Mouse (Mus musculus) forebrain, embryonic 12.5 days (tissue): Measurements from ENCODE around the gene Cyp4a31. TPM values are rescaled to one million over a fixed set of nuclear protein-coding genes. Genes with fewer than 3 reads are reported as not detected.
"Not testable (repeated sequence)": the region's sequence is repeated elsewhere in the genome, so short reads cannot be mapped to it uniquely, and the experiment has no call there.

Experiments
- ATAC-seq: fragments of 200-750 bp; cut with Nextera tagmentation; 2 replicates; pipeline ENCODE4 v1.8.0; 2017; ENCODE audit warnings: moderate TSS enrichment; ENCODE audit not compliant: low FRiP score
- H3K27ac ChIP-seq: fragments of 300-500 bp; sonication (generic); 2 replicates; pipeline ENCODE4 v1.5.1; 2016; ENCODE audit warnings: mild to moderate bottlenecking
- H3K27me3 ChIP-seq: fragments of 300-500 bp; sonication (generic); 2 replicates; pipeline ENCODE4 v1.6.1; 2016; ENCODE audit warnings: mild to moderate bottlenecking
- H3K36me3 ChIP-seq: fragments of 300-500 bp; sonication (generic); replicated peaks from 2 replicates; pipeline ENCODE4 v1.6.1; 2016; ENCODE audit warnings: mild to moderate bottlenecking
- H3K4me1 ChIP-seq: fragments of 300-500 bp; sonication (generic); 2 replicates; pipeline ENCODE4 v1.6.1; 2016
- H3K4me2 ChIP-seq: fragments of 300-500 bp; sonication (generic); 2 replicates; pipeline ENCODE4 v1.6.1; 2016; ENCODE audit warnings: mild to moderate bottlenecking, moderate library complexity
- H3K4me3 ChIP-seq: fragments of 300-500 bp; sonication (generic); replicated peaks from 2 replicates; pipeline ENCODE4 v1.5.1; 2016; ENCODE audit warnings: mild to moderate bottlenecking
- H3K9ac ChIP-seq: fragments of 300-500 bp; sonication (generic); 2 replicates; pipeline ENCODE4 v1.6.1; 2016; ENCODE audit warnings: mild to moderate bottlenecking
- H3K9me3 ChIP-seq: fragments of 300-500 bp; sonication (generic); 2 replicates; pipeline ENCODE4 v1.6.1; 2016
- WGBS: fragments of 180-500 bp; shearing (Covaris S2); methylation state at CpG from one replicate; pipeline ENCODE4 v1.1.7; 2016; 5-methylcytosine and 5-hydroxymethylcytosine counted together
- polyA plus RNA-seq: library from polyadenylated mRNA; unstranded; fragments of >200 nt; fragmentation: Nextera tagmentation; extraction: Ambion mirVana; gene quantifications from 2 replicates; pipeline ENCODE4 v1.2.1, GENCODE M21; 2016

Gene Cyp4a31
- polyA plus RNA-seq = not detected in 2 replicates

DNA sequence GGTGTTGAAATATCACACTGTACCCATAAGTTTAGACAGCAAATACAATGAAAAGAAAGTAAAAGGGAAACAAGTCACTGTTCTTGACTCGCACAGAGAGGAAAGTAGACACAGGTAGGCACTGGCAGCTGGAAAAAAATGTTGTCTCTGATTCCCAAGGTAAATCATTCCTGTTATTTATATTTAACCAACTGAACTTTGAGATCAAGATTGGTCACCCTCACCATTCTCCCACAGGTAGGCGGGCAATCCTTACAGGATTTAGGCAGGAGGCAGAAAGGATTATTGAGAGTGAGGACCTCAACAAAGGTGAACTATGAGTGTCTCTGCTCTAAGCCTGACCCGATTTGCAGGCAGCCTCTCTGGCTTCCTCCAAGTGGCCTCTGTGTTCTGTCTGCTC, at the start of gene Cyp4a31:
TSS of gene Cyp4a31 (plus strand) at position 249 of the 400 bp plus-strand sequence.
- Histone ChIP-seq H3K4me3 (no peak within 1 kb of the TSS), H3K9me3 (no peaks in the 10 kb centered on the region), H3K27me3 (no peaks in the 10 kb centered on the region), H3K4me1 (no peaks in the 10 kb centered on the region), H3K36me3 (no peaks in the 10 kb centered on the region), H3K4me2 (no peak within 1 kb of the TSS), H3K27ac (no peak within 1 kb of the TSS), H3K9ac (no peak within 1 kb of the TSS)
- ATAC-seq = no peak
- WGBS = 83% methylated on average over 3 of the region's 3 CpGs

DNA sequence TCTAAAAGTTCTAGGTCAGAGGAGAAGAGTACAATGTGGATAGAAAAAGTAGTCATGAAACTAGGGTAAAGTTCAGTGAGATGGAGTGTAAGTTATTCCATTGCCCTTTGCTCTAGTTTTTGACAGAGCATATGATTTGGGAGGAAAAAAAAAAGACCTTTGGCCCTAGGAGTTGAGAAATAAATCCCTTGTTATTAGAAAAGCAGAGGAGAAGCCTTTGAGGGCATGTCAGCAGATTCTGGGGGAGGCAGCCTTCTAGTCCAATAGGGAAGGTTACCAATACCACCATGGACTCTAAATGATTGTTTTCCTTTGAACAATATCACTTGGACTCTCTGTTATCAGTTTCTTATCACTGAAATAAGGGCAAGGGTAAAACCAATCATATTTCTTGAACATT, 49.5 kb upstream of the Cyp4a31 start:
- not testable (repeated sequence) for H3K27me3 ChIP-seq, H3K4me1 ChIP-seq, H3K4me2 ChIP-seq, H3K9me3 ChIP-seq, ATAC-seq, H3K27ac ChIP-seq, H3K4me3 ChIP-seq, H3K9ac ChIP-seq, H3K36me3 ChIP-seq

DNA sequence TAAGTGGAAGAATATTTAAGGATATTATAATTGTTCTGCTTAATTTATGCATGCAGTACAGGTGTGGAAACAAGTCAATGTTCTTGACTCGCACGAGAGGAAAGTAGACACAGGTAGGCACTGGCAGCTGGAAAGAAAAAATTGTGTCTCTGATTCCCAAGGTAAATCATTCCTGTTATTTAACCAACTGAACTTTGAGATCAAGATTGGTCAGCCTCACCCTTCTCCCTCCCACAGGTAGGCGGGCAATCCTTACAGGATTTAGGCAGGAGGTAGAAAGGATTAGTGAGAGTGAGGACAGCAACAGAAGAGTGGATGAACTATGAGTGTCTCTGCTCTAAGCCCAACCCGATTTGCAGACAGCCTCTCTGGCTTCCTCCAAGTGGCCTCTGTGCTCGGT, 45.4 kb upstream of the Cyp4a31 start, which contains the start of gene Cyp4a10:
TSS of gene Cyp4a10 (plus strand) at position 265 of the 400 bp plus-strand sequence.
- H3K9me3 ChIP-seq, H3K4me2 ChIP-seq, H3K9ac ChIP-seq, H3K36me3 ChIP-seq, H3K27me3 ChIP-seq, ATAC-seq, H3K4me1 ChIP-seq, H3K27ac ChIP-seq, H3K4me3 ChIP-seq: not testable (repeated sequence)
- WGBS = 87% methylated on average over 5 of the region's 5 CpGs

DNA sequence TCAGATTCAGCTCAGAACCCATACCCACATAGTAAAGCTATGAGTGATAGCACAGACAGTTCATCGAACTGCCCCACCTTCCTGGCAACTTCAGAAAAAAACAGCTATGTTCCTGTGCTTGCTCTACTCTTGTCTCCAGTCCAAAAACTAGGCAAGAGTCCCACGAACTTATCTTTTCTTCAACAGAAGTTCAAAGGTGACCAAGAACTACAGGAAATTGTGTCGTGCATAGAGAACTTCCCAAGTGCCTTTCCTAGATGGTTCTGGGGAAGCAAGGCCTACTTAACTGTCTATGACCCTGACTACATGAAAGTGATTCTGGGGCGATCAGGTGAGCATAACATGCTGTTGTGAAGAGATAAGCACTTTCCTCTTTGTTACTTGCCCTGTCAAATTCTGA, 44.0 kb upstream of the Cyp4a31 start:
- Histone ChIP-seq H3K27me3 (no peaks in the 10 kb centered on the region), H3K27ac (no peak overlapping the region), H3K4me3 (no peak overlapping the region), H3K9me3 (no peaks in the 10 kb centered on the region), H3K36me3 (no peaks in the 10 kb centered on the region), H3K4me1 (no peaks in the 10 kb centered on the region), H3K9ac (no peak overlapping the region), H3K4me2 (no peak overlapping the region)
- WGBS = 86% methylated on average over 4 of the region's 4 CpGs
- ATAC-seq = no peak

DNA sequence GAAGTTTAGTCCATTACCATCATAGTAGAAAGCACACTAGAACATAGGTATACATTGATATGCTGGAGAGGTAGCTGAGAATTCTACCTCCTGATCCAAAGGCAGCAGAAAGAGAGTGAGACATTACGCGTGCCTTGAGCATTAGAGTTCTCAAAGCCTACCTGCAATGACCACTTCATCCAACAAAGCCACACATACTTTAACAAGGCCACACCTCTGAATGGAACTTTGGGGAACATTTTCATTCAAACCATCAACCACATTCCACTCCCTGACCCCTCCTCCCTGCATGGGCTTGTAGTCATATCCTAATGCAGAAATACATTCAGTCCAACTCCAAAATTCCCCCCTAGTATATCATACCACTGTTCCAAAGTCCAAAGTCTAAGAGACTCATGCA, 41.7 kb upstream of the Cyp4a31 start:
- Histone ChIP-seq H3K9ac (no peak overlapping the region), H3K27me3 (no peaks in the 10 kb centered on the region), H3K4me2 (no peak overlapping the region), H3K9me3 (no peaks in the 10 kb centered on the region), H3K4me3 (no peak overlapping the region), H3K36me3 (no peaks in the 10 kb centered on the region), H3K4me1 (no peaks in the 10 kb centered on the region), H3K27ac (no peak overlapping the region)
- ATAC-seq = no peak
- 96% methylated on average over 2 of the region's 2 CpGs for WGBS

DNA sequence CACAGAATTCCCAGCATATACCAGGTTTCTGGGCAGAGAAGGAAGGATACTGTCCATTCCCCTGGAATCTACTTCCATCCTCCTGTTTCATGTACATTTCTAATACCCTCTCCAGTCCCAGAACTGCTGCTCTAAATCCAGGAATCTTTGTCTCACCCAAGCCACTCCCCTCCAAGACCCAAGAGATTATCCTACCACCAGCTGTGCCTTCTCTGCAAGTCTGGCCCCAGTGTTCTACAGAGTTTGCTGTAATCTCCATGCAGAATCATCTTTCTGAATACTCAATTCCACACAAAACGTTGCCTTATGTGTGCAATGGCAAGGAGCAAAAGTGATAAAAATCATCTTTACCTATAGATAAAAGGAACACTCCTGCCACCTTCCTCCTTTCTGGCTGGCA, 18.3 kb upstream of the Cyp4a31 start:
- H3K4me2 ChIP-seq = no peak overlapping the region
- H3K4me1 ChIP-seq = no peaks in the 10 kb centered on the region
- no peak overlapping the region for H3K4me3 ChIP-seq
- no peaks in the 10 kb centered on the region for H3K36me3 ChIP-seq
- no peaks in the 10 kb centered on the region for H3K9me3 ChIP-seq
- H3K9ac ChIP-seq = no peak overlapping the region
- no peaks in the 10 kb centered on the region for H3K27me3 ChIP-seq
- no peak for ATAC-seq
- no peak overlapping the region for H3K27ac ChIP-seq
- 30% methylated on average over 1 of the region's 1 CpGs for WGBS

DNA sequence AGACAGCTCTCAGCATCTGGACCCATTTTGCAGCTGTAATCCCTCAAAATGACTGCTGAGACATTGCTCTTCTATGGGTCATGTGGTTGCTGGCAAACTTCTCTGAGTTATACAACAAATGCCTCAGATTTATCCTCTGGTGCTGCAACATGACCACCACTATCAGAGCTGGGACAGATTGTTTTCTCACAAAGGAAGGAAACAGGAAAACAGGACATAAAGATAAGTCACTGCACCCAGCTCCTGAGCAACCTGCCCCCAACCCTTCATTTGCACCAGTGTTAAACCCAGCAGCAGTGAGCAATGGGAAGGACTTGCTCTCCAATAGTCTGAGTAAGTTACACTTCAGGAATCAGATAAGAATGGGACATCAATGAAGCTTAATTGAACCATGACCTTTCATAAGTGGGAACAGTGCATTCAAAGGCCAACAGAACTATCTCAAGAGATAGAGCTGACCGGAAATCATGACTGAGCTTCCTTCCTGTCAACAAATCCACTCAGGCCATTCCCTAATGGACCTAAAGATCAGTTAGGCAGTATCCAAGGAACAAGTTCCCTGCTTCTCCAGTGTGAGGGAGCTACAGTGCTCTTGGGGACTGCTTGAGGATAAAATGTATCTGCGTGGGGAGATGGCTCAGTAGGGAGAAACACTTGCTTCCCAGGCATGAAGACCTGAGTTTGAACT, 17.2 kb upstream of the Cyp4a31 start:
- no peak for ATAC-seq
- Histone ChIP-seq H3K9ac (no peak overlapping the region), H3K27me3 (no peaks in the 10 kb centered on the region), H3K36me3 (no peaks in the 10 kb centered on the region), H3K4me2 (no peak overlapping the region), H3K9me3 (no peaks in the 10 kb centered on the region), H3K27ac (no peak overlapping the region), H3K4me1 (no peaks in the 10 kb centered on the region), H3K4me3 (no peak overlapping the region)
- 86% methylated on average over 2 of the region's 2 CpGs for WGBS

DNA sequence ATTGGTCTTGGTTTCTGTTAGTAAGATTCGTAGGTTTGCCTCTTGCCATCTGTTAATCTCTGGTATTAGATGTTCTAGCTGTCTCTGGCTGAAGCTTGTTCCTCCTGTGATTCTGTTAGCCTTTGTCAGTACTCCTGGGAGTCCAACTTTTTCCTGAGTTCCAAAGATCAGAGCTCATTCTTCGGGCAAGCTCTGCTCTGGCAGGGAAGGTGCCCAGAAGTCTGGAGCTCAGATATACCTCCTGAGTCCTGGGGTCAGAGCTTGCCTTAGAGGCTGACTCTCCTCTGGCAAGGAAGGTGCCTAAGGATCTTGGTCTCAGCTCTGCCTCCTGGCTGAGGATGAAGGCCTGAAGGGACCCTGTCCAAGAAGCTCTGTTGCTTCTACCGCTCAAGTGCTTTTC, 10.7 kb upstream of the Cyp4a31 start:
- no peaks in the 10 kb centered on the region for H3K36me3 ChIP-seq
- no peak overlapping the region for H3K4me2 ChIP-seq
- WGBS = 92% methylated on average over 3 of the region's 3 CpGs
- no peaks in the 10 kb centered on the region for H3K27me3 ChIP-seq
- no peaks in the 10 kb centered on the region for H3K4me1 ChIP-seq
- H3K27ac ChIP-seq = no peak overlapping the region
- no peak for ATAC-seq
- H3K9me3 ChIP-seq = no peaks in the 10 kb centered on the region
- H3K9ac ChIP-seq = no peak overlapping the region
- H3K4me3 ChIP-seq = no peak overlapping the region

DNA sequence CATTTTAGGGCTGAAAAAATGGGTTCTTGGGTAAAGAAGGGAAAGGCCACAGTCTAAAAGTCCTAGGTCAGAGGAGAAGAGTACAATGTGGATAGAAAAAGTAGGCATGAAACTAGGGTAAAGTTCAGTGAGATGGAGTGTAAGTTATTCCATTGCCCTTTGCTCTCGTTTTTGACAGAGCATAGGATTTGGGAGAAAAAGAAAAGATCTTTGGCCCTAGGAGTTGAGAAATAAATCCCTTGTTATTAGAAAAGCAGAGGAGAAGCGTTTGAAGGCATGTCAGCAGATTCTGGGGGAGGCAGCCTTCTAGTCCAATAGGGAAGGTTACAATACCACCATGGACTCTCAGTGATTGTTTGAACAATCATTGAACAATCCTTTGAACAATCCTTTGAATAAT, 7.9 kb upstream of the Cyp4a31 start:
- Histone ChIP-seq H3K4me2 (no peak overlapping the region), H3K27ac (no peak overlapping the region), H3K27me3 (no peaks in the 10 kb centered on the region), H3K4me1 (no peaks in the 10 kb centered on the region), H3K9me3 (no peaks in the 10 kb centered on the region), H3K36me3 (no peaks in the 10 kb centered on the region), H3K9ac (no peak overlapping the region), H3K4me3 (no peak overlapping the region)
- no peak for ATAC-seq
- 67% methylated on average over 2 of the region's 2 CpGs for WGBS

DNA sequence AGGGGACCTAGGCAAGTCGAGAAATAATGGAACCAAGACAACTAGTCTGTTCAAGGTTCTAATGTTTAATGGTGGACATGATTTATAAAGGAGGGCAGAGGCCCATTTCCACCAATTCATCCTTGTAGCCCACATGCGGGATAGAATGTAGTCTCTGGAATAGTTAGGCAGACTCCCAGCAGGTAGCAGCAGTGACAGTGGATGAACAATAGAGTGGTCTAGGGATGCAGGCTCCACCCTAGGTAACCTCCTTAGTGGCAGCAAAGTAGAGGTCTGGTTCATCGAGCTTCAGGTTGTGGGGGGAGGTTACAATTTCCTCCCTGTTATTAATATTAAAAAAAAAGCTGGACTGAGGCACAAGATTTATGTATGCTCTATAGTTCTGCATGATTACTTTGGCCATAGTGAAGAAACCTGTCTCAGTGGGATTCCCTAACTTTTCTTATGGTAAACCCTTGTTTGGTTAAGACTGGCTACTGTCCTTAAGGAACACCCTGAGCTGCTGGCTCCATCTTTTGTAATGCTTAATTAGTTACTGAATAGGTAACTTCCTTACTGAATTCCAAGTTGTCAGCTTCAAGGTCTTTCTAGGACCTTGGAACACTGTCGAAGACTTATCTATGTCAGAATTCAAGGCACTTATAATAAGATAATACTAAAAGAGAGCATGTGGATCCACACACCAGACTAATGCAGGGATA, 5.4 kb upstream of the Cyp4a31 start:
- no peaks in the 10 kb centered on the region for H3K4me1 ChIP-seq
- no peaks in the 10 kb centered on the region for H3K27me3 ChIP-seq
- H3K4me2 ChIP-seq = no peak overlapping the region
- WGBS = 51% methylated on average over 4 of the region's 4 CpGs
- no peak for ATAC-seq
- H3K36me3 ChIP-seq = no peaks in the 10 kb centered on the region
- no peak overlapping the region for H3K27ac ChIP-seq
- no peak overlapping the region for H3K9ac ChIP-seq
- no peak overlapping the region for H3K4me3 ChIP-seq
- no peaks in the 10 kb centered on the region for H3K9me3 ChIP-seq

DNA sequence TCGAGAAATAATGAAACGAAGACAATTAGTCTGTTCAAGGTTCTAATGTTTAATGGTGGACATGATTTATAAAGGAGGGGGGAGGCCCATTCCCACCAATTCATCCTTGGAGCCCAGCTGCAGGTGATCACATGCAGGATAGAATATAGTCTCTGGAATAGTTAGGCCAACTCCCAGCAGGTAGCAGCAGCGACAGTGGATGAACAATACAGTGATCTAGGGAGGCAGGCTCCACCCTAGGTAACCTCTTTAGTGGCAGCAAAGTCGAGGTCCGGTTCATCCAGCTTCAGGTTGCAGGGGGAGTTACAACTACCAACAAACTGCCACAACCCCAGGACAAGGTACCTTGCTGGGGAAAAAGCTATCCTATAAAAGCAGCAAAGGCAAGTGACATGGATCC, 2.2 kb upstream of the Cyp4a31 start:
- not testable (repeated sequence) for H3K4me3 ChIP-seq, H3K36me3 ChIP-seq, H3K9me3 ChIP-seq, H3K4me1 ChIP-seq, ATAC-seq, H3K9ac ChIP-seq, H3K27me3 ChIP-seq, H3K4me2 ChIP-seq, H3K27ac ChIP-seq
- 53% methylated on average over 5 of the region's 5 CpGs for WGBS

DNA sequence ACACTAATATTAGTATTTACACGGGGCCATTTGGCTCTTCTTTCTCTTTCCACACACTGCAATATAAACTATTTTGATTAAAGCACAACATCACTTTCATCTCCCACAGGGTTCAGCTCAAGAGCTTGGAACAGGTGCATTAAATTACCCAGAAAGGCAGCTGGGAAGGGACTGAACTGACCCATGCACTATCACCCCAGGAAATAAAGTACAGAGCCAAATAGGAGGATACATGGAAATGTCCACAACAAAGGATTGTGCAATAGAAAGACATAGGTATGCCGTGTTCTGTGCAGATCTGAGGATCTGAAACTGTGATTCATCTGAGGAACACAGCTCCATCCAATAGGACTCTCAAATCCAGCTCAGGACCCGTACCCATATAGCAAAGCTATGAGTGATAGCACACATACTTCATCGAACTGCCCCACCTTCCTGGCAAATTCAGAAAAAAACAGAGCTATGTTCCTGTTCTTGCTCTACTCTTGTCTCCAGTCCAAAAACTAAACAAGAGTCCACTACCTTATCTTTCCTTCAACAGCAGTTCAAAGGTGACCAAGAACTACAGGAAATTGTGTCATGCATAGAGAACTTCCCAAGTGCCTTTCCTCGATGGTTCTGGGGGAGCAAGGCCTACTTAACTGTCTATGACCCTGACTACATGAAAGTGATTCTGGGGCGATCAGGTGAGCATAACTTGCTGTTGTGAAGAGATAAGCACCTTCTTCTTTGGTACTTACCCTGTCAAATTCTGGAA, 1.2 kb downstream of the Cyp4a31 start:
- WGBS = 83% methylated on average over 6 of the region's 6 CpGs
- not testable (repeated sequence) for H3K4me2 ChIP-seq, H3K27ac ChIP-seq, H3K9ac ChIP-seq, H3K9me3 ChIP-seq, ATAC-seq, H3K4me3 ChIP-seq, H3K4me1 ChIP-seq, H3K36me3 ChIP-seq, H3K27me3 ChIP-seq
